Mouse (Mus musculus) neural tube, embryonic 10.5 days (tissue): Measurements from ENCODE around the gene Acp2.
A peak's percentile ranks its signal among the peaks of the same experiment; 100 is the strongest.

Experiments used
- DNase-seq: peaks from one replicate; pipeline ENCODE4 v3.0.0-alpha.2; 2017; ENCODE audit warnings: low spot score; ENCODE audit errors: extremely low spot score

Acp2 gene

DNA sequence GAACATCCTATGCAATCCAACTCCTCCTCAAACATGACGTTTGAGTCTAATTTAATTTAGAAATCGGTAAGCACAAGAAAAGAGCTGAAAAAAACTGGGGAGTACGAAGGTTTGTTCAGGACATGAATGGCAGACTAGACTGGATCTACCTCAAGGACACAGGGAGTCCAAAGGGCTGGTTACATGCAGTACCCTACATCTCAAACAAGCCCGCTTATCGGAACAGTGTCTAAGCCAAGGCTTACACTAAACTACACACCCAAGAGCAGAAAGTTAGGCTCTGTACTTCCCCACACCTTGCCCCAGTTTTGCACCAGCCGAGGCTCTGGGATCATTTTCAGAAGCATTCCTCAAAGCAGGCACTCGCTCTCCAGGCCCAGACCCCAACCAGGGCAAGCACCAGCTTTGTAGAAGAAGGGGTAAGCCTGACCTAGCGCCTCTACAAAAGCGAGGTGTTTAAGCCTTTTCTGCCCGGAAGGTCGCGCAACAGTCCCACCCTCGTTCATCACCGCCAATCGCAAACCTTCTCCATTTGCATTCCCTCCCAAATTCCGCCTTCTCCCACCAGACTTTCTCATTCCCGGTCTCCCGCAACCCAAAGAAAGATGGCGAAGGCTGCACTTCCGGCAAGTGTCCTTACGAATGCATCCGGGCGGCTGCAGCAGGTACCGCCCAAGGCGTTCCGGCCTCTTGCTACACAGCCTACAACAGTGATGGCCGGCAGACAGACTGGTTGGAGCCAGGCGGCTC is at the start of gene Acp2, which contains the start of gene Nr1h3:
TSS of gene Acp2 (plus strand) at position 664 of the 750 bp plus-strand sequence.
TSS of gene Nr1h3 (minus strand) at position 613 of the 750 bp plus-strand sequence.
- peak; percentile 98 for DNase-seq

DNA sequence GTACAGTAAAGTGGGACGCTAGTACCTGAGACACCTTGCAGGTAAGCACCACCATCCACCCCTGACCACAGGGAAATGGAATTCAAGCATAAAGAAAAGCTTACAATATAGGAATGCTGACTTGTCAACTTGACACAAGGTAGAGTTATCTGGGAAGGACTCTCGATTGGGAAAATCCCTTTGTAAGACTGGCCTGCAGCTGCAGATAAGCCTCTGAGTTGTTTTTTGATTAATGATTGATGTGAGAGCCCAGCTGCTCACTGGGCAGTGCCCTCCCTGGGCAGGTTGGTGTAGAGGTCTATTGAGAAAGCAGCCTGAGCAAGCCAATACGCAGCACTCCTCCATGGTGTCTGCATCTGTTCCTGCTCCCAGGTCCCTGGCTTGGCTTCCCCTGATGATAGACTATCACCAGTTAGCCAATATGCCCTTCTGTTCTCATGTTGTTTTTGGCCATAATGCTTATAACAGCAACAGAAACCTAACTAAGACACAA is 49.8 kb upstream of the Acp2 start:
- no peak for DNase-seq

DNA sequence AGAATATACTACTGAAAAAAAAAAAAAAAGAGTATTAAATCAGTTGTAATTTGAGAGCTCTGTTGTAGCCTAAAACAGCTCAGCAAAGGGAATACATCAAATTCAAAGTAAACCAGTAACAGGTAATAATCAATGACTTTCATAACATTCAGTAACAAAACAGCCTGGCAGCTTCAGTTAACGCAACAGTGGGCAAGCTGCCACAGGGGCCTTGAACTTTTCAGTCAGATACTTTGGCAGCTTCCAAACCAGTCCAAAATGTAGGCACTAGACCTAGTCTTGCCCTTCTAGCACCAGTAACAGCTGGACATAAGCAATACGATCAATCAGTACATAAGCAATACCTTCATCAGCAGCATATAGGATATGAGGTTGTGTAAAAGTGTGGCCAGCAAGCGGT is 48.6 kb upstream of the Acp2 start:
- DNase-seq, result no peak

DNA sequence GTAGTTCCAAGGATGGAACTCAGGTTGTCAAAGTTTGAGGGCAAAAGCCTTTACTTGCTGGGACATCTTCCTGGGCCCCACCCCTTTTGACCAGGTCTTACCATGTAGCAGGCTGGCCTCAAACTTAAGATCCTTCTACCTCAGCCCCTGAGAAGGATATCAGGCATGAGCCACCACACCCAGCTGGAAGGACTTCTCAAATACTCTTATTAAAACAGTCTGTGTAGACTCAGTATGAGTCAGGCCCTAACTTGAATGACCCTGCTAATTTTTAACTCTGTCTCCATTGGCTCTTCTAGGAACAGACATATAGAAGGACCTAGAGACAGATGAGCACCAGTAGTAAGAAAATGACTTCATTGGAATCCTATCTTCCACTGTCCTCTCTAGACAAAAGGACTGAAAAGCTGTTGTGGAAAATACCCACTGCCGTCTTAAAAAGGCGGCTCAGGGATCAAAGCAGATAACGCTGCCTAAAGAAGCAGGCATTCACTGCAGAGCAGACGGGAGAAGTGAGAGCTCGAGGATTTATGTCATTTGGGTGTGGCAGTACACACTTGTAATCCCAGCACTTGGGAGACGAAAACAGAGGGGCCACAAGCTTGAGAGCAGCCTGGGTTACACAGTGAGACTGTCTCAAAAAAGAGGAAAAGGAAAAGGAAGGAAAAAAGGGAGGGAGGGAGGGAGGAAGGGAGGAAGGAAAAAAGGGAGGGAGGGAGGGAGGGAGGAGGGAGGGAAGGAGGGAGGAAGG is 45.5 kb upstream of the Acp2 start:
- no peak for DNase-seq

DNA sequence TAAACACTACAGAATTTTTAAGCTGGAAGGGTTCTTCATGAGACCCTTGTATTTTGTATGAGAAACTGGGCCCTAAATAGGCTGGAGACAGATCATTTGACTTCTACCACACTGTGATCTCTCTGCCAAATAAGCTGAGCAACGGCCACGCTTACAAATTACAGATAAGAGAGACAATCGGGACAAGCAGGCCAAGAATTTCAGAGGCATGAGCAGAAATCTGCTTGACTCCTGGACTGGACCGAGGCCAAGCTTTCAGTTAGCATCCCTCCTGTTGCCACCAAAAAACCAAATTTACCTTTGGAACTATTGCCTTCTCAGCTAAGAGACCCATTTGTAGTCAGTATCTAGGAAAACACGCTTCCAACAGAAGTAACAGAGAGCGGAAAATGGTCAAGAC is 42.1 kb upstream of the Acp2 start:
- DNase-seq, result no peak

DNA sequence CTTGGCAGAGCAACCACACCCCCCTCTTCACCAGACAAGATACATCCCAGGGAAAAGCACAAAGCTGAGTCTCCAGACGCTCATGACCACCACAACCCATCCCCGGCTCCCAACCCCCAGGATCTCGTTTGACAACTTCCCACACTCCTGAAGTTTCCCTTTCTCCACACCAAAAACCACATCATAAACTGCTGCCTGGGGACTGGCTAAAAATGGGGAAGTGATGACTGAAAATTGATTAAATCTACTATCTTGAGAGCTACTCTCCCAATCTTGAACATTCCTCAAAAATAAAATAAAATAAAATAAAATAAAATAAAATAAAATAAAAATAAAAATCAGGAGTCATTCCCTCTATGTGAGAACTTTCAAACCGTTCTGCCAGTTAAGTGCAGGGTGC is 39.7 kb upstream of the Acp2 start:
- no peak for DNase-seq

DNA sequence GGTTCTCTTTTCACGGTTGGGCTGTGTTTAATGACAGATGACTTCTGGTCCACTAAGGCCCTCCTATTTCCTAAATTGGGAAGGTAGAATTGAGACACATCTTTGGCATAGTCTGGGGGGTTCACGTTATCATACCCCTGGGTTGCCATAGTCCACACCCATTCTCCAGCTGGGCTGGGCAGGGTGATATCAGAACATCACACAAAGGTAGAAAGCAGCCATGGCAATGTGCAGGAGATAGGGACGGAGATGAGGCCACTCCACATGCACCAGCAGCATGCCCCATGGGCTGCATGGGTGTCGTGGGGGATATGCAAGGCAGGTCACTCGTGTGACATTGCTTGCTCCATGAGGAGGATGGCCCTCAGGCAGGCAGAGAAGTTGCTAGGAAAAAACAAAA is 39.2 kb upstream of the Acp2 start:
- DNase-seq, result no peak

DNA sequence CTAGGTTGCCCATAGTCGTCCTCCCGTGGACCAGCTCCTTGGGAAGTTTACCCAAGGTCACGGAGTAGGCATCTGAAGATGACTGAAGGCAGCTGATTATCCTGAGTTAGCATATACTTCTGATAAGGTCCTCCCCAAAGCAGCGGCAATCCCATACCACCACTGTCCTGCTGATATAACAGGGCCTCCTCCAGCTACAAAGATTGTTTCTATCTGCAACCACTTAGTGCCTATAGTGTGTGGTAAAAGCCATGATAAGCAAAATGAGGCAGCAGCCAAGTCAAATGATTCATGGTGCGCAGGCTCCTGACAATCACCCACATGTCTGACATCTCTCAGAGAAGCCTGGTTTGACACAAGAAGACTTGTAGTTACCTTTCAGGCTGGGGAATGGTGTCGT is 37.7 kb upstream of the Acp2 start:
- no peak for DNase-seq

DNA sequence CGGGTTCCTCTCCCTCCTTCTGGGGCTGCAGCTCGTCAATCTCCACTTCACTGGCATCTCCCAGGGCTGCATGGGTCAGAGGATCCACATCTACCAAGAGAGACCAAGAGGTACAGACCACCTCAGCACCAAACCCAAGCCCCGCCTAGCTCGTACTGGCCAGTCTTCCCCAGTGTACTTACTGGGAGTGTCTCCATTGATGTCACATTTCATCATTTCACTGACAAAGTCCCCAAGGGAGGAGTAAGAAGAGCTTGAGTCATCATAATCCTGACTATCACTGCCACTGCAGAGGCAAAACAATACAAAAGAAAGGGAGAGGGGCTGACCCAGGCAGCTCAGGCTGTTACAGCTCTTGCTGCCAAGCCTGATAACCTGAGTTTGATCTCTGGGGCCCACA is 35.1 kb upstream of the Acp2 start:
- DNase-seq, result no peak

DNA sequence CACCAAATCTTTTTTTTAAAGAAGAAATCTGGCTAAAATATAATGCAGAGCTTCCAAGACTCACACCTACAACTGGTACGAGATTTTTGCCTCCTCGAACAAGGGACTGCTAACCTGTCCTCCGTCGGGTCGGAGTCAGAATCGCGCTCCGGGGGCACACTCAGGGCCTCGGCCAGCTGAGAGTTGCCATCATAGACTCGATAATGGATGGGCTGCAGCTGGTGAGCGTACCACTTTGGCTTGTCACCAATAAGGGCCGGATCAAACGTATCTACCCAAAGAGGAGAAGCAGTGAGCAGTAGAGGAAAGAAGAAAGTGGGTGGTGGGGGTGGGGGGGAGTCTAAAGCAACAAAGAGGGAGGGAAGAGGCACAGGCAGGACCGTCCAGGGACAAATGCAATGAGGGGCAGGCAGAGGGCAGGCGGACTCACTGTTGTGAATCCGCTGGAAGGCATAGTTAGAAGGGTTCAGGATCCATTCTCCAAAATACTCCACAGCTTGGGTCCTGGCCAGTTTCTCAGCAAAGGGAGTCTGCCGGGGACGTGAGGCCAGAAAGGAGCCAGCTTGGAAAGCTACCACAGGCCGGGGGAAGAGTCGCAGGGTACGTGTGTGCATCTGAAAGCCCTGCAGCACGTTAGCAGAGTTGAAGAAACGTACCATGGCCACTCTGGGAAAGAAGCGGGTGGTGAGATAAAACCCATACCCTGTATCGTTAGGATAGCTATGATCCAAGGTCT is 32.9 kb upstream of the Acp2 start:
- DNase-seq, result no peak

DNA sequence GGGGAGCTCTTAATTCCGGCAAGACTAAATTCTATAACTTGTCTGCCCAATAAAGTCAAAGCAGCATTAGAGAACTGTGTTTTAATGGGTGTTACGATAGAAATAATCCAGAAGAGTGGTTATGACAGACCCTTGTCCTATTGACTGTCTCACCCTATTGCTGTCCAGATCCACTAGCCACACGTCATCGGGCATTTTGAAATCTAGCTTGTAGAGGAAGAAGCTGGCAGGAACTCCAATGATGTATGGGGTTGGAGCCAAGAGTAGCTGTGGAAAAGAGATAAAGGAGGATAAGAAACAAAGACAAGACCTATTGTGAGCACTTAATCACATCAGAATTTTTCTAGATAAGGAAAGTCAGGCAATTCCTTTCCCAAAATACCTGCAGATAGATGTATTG is 27.2 kb upstream of the Acp2 start:
- no peak for DNase-seq

DNA sequence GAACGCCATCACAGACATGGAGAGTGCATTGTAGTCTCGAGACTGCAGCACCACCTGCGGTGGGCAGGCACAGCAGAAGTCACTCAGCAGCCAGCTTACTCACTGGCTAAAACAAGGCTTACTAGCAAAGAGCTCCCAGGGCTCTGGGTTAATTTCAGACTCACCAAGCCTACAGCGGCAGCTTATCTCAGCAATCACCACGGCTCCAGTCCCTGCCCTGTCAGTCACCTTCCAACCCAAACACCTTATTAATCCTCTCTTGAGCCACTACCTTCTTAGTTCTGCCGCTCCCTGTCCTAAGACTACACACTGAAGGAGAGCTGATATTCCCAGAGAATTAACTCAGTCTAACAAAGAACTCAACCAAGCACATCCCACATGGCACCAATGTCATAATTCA is 26.5 kb upstream of the Acp2 start:
- no peak for DNase-seq

DNA sequence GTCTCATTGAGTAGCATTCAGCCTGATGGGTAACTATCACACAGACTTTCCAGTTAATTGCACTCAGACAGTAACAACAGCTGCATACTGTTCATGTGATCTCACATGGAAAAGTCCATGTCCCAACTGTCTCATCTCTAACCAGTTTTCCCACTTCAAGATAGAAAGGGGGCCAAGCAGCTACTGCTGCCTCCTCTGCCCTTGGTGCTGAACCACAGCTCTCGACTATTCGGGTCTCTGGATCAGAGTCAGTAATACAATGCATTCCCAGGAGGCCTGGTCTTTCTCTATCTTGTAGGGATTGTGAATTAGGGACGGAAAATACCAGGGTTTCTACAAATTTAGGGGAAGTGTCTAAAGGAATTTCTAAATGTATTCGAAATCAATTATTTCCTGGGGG is 22.9 kb upstream of the Acp2 start:
- no peak for DNase-seq

DNA sequence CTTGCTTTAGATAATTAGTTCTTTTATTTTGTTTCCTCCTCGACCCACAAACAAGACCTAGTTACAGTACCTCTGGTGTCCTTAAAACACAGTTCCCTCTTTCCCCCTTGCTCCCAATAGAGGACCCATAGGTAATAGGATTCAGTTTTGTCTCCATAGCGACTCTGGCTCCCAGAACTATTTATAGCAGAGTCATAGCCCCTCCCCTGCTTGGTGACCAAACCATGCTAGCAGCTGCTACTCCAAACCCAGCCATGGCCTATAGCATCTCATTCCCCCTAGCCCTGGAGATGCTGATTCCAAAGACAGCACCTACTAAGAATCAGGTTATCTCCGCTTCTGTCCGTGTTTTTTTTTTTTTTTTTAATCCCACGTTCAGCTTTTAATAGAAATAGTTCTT is 22.0 kb upstream of the Acp2 start:
- DNase-seq, result no peak

DNA sequence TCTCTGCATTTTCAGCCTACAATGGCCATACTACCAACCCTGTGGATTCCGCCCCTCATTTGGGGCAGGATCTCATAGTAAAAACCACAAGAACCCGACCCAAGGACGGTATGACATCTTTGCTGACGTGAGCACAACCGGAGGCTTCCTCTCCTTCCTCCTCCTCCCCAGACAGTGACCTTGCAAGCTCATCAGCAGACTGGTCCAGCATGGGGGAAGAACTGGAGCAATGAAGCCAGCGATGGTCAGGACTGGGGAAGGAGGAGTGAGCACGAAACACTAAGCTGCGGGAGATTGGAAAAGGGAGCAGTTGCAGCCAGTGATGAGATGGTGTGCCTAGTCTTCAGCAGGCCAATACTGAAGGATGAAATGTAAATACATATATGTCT is 20.7 kb upstream of the Acp2 start:
- DNase-seq, result no peak

DNA sequence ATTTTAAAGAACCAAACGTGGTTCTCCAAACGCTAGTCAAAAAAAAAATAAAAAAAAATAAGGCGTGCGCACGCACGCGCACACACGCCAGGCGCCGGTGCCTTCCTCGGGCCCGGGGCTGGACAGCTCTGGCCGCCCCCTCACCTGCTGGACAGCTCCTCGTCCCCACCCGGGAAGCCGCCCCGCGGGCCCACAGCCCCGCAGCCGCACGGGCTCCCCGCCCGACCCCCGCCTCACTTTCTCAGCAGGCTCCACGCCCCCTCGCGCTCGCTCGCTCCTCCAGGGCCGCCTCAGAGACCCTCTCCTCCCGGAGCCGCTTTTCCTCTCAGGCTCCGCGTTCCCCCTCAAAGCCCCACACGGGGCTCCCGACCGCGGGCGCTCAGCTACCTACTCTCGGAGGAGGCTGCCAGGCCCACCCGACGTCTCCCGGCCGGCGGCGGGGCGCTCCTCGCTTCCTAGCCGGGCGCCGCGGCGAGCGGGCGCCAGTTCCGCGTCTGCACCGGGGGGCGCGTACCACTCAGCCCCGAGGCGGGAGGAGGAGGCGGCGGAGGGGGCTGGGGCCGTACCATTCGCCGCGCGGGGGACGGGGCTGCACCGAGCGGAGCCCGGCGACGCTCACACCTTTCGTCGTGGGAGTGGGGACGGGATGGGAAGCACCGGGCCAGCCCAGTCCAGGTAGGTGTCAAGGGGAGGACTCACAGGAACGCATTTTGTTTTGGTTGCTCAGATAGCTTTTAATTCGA is 20.1 kb upstream of the Acp2 start:
- peak; percentile 87 for DNase-seq

DNA sequence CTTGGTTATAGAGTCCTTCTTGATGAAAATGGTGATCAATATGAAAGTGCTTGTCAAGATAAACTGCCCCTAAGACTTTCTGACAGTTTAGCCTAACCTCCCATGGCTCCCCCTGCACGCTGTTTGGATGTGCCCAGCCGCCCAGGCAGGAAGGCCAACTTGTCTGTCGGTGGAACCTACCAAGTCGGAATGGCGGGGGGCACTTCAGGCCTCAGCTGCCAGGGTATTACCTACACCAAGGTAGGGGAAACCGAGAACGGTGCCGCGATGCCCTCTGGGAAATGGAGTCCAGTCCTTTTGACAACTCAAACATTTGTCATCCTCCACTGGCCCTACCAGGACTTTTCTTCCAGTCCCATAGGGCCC is 19.6 kb upstream of the Acp2 start:
- peak; percentile 93 for DNase-seq

DNA sequence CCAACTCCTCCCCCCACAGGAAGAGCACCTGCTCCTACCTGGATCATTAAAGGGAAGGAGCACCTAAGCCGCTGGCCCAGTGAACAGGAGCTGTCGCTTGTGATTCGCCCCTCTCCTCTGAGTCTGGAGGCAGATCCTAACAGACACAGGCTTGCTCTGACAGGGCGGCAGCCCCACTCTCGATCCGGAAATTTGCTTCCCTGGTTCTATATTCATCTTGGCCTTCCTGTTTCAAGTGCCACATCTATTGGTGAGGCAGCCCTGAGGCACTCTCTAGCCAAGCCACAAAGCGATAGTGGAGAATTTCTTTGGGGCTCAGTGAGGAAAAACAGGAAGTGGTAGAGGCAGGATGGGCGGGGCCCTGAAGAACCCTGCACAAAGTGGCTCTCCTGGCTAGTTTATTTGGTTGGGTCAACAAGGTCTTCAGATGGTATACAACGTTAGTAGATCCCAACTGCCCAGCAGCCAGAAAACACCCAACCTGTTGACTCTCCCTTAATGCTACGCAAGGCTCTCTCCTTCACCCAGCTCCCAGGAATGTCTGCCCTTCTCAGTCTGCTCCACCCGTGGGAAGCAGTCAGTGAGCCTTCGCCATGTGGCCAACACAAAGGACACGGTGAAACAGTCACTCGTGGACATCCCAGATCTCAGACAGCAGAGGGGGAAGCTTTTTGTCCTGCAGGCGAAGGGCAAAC is 18.8 kb upstream of the Acp2 start, which contains the start of gene Madd:
TSS of gene Madd (minus strand) at position 127 of the 695 bp plus-strand sequence.
- DNase-seq, result no peak

DNA sequence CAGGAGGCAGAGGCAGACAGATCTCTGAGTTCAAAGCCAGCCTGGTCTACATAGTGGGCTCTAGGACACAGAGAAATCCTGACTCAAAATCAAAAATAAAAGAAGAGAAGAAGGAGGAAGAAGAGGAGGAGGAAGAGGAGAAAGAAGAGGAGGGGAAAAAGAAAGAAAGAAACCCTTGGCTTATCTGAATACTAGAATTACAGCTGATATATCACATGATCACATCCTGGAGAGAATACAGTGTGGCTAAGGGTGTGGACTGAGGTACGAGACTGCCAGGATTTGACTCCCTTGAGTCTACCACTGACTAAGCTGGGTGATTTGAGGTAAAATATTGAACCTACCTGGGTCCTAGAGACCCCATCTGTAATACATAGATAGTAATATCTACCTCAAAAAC is 16.5 kb upstream of the Acp2 start:
- DNase-seq, result no peak

DNA sequence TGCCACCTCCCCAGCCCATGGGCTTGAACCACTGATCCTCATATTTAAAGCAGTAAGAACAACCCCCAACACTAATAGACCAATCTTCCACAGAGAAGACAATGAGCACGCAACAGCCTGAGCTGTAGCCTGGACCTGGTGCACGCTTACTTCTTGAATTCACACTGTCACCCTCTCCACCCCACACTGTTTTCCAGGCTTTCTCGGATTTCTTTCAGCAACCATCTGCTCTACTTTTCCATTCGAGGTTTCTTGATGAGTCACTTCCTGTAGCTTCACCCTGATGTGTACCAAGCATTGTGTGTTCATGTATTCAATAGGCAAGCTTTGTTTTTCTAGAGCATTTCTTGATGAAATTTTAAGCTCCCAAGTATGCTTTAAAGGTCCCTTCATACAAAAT is 15.3 kb upstream of the Acp2 start:
- no peak for DNase-seq

DNA sequence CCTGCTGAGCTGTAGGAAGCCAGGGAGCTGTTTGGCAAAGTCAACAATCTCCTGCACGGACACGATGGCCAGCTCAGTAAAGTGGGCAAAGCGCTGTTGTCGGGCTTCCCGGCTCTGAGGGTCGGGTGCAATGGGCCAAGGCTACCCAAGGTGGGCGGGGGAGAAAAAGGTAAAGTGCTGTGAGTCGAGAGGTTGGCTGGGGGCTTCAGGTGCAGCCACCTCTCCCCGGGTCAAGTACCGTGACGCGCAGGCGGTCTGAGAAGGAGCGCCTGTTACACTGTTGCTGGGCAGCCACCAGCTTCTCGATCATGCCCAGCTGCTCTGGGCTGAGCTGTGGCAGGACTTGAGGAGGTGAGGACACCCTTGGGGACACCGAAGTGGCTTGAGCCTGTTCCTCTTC is 12.2 kb upstream of the Acp2 start:
- DNase-seq, result no peak
